Mouse (Mus musculus): ENCODE results near the gene Cldn13. TPM values are rescaled to one million over a fixed set of nuclear protein-coding genes. Genes with fewer than 3 reads are reported as not detected.

The Cldn13 gene
- polyA plus RNA-seq, 2 experiments, result 0.33 TPM; not detected in 1

GRCm38 (mm10) chr5:134891552-134891951 lies 23.8 kb downstream of the Cldn13 start:
- TF ChIP-seq POLR2A (IDR thresholded peaks at IDR 0.05; ENCODE audit: borderline replicate concordance, extremely low read depth, insufficient read depth, insufficient read length), result no peak
- no peak overlapping the region for H3K4me3 ChIP-seq (replicated peaks; ENCODE audit: low read length)
- no peak for DNase-seq (ENCODE audit: low spot score)
- WGBS, result 81% methylated on average over 8 of the region's 8 CpGs
- no peaks in the 10 kb centered on the region for H3K9me3 ChIP-seq (ENCODE audit: control insufficient read depth, low read length)
- H3K36me3 ChIP-seq (ENCODE audit: control insufficient read depth, insufficient read depth, low read length), result no peaks in the 10 kb centered on the region
- no peak overlapping the region for H3K9ac ChIP-seq (ENCODE audit: low read depth, low read length, severe bottlenecking)
- H3K4me1 ChIP-seq (ENCODE audit: control insufficient read depth, insufficient read depth, low read length), result peaks cover 13% of the 10 kb centered on the region
- H3K27me3 ChIP-seq (ENCODE audit: control insufficient read depth, insufficient read depth, low read length), result no peaks in the 10 kb centered on the region
- no peak overlapping the region for H3K27ac ChIP-seq (replicated peaks; ENCODE audit: low read depth, low read length)
- H3K4me2 ChIP-seq (replicated peaks; ENCODE audit: low read depth, low read length, severe bottlenecking), result no peak overlapping the region
- no peak for ATAC-seq (ENCODE audit: low FRiP score, low read depth)

GRCm38 (mm10) chr5:134890601-134891054 lies 24.7 kb downstream of the Cldn13 start:
- H3K36me3 ChIP-seq (ENCODE audit: control insufficient read depth, insufficient read depth, low read length), result no peaks in the 10 kb centered on the region
- DNase-seq (ENCODE audit: low spot score) (no peak), ATAC-seq (ENCODE audit: low FRiP score, low read depth) (no peak)
- H3K4me2 ChIP-seq (replicated peaks; ENCODE audit: low read depth, low read length, severe bottlenecking), result no peak overlapping the region
- no peak overlapping the region for H3K27ac ChIP-seq (replicated peaks; ENCODE audit: low read depth, low read length)
- WGBS, result 50% methylated on average over 5 of the region's 6 CpGs
- no peak for TF ChIP-seq POLR2A (IDR thresholded peaks at IDR 0.05; ENCODE audit: borderline replicate concordance, extremely low read depth, insufficient read depth, insufficient read length)
- no peaks in the 10 kb centered on the region for H3K27me3 ChIP-seq (ENCODE audit: control insufficient read depth, insufficient read depth, low read length)
- no peak overlapping the region for H3K9ac ChIP-seq (ENCODE audit: low read depth, low read length, severe bottlenecking)
- peaks cover 9% of the 10 kb centered on the region for H3K4me1 ChIP-seq (ENCODE audit: control insufficient read depth, insufficient read depth, low read length)
- H3K4me3 ChIP-seq (replicated peaks; ENCODE audit: low read length), result no peak overlapping the region
- no peaks in the 10 kb centered on the region for H3K9me3 ChIP-seq (ENCODE audit: control insufficient read depth, low read length)

GRCm38 (mm10) chr5:134888505-134888904 lies 26.8 kb downstream of the Cldn13 start:
- Histone ChIP-seq H3K36me3 (ENCODE audit: control insufficient read depth, insufficient read depth, low read length) (no peaks in the 10 kb centered on the region), H3K4me1 (ENCODE audit: control insufficient read depth, insufficient read depth, low read length) (no peaks in the 10 kb centered on the region), H3K9ac (ENCODE audit: low read depth, low read length, severe bottlenecking) (no peak overlapping the region), H3K9me3 (ENCODE audit: control insufficient read depth, low read length) (no peaks in the 10 kb centered on the region), H3K4me2 (replicated peaks; ENCODE audit: low read depth, low read length, severe bottlenecking) (no peak overlapping the region), H3K27ac (replicated peaks; ENCODE audit: low read depth, low read length) (no peak overlapping the region), H3K4me3 (replicated peaks; ENCODE audit: low read length) (no peak overlapping the region), H3K27me3 (ENCODE audit: control insufficient read depth, insufficient read depth, low read length) (no peaks in the 10 kb centered on the region)
- 79% methylated on average over 7 of the region's 7 CpGs for WGBS
- no peak for DNase-seq (ENCODE audit: low spot score)
- no peak for ATAC-seq (ENCODE audit: low FRiP score, low read depth)
- no peak for TF ChIP-seq POLR2A (IDR thresholded peaks at IDR 0.05; ENCODE audit: borderline replicate concordance, extremely low read depth, insufficient read depth, insufficient read length)

GRCm38 (mm10) chr5:134887447-134888335 lies 27.6 kb downstream of the Cldn13 start:
- no peaks in the 10 kb centered on the region for H3K9me3 ChIP-seq (ENCODE audit: control insufficient read depth, low read length)
- WGBS, result 61% methylated on average over 18 of the region's 18 CpGs
- no peak overlapping the region for H3K4me2 ChIP-seq (replicated peaks; ENCODE audit: low read depth, low read length, severe bottlenecking)
- H3K4me1 ChIP-seq (ENCODE audit: control insufficient read depth, insufficient read depth, low read length), result no peaks in the 10 kb centered on the region
- H3K27ac ChIP-seq (replicated peaks; ENCODE audit: low read depth, low read length), result no peak overlapping the region
- ATAC-seq (ENCODE audit: low FRiP score, low read depth) (no peak), DNase-seq (ENCODE audit: low spot score) (no peak)
- no peaks in the 10 kb centered on the region for H3K27me3 ChIP-seq (ENCODE audit: control insufficient read depth, insufficient read depth, low read length)
- no peaks in the 10 kb centered on the region for H3K36me3 ChIP-seq (ENCODE audit: control insufficient read depth, insufficient read depth, low read length)
- H3K9ac ChIP-seq (ENCODE audit: low read depth, low read length, severe bottlenecking), result no peak overlapping the region
- TF ChIP-seq POLR2A (IDR thresholded peaks at IDR 0.05; ENCODE audit: borderline replicate concordance, extremely low read depth, insufficient read depth, insufficient read length), result no peak
- no peak overlapping the region for H3K4me3 ChIP-seq (replicated peaks; ENCODE audit: low read length)

- TF ChIP-seq POLR2A (IDR thresholded peaks at IDR 0.05; ENCODE audit: borderline replicate concordance, extremely low read depth, insufficient read depth, insufficient read length), result no peak
- no peak for ATAC-seq (ENCODE audit: low FRiP score, low read depth)
Observed at GRCm38 (mm10) chr5:134883077-134883476, 32.2 kb downstream of the Cldn13 start.

More at GRCm38 (mm10) chr5:134883077-134883476, 32.2 kb downstream of the Cldn13 start:
- WGBS, result 69% methylated on average over 3 of the region's 3 CpGs
- Histone ChIP-seq H3K4me2 (replicated peaks; ENCODE audit: low read depth, low read length, severe bottlenecking) (no peak overlapping the region), H3K4me3 (replicated peaks; ENCODE audit: low read length) (no peak overlapping the region), H3K9ac (ENCODE audit: low read depth, low read length, severe bottlenecking) (no peak overlapping the region), H3K9me3 (ENCODE audit: control insufficient read depth, low read length) (no peaks in the 10 kb centered on the region), H3K4me1 (ENCODE audit: control insufficient read depth, insufficient read depth, low read length) (no peaks in the 10 kb centered on the region), H3K36me3 (ENCODE audit: control insufficient read depth, insufficient read depth, low read length) (no peaks in the 10 kb centered on the region), H3K27me3 (ENCODE audit: control insufficient read depth, insufficient read depth, low read length) (no peaks in the 10 kb centered on the region), H3K27ac (replicated peaks; ENCODE audit: low read depth, low read length) (no peak overlapping the region)
- DNase-seq (ENCODE audit: low spot score), result no peak
